Mouse (Mus musculus): ENCODE data around the gene Wnt7a.

The Wnt7a gene

DNA sequence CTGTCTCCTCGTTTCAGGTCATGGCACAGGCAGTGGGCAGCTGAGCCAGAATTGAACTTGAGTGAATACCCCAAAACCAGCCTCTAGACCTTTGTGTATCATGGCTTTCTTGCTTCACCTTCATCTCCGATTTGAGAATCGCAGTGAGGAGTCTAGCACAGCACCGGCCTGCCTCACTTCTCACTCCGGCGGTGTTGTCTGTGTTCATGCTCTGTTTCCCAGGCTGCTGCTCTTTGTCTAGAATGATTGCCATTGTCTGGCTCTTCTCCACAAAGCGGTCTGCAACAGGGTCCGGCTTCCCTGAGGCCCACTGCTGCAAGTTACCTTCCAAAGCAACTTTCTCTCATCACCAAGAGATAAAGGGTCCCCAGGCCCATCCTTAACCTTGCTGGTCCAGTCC lies 79.3 kb downstream of the Wnt7a start:
- DNase-seq = no peak

- no peak for DNase-seq
Observed at GRCm38 (mm10) chr6:91325556-91325955, 85.6 kb downstream of the Wnt7a start.

DNA sequence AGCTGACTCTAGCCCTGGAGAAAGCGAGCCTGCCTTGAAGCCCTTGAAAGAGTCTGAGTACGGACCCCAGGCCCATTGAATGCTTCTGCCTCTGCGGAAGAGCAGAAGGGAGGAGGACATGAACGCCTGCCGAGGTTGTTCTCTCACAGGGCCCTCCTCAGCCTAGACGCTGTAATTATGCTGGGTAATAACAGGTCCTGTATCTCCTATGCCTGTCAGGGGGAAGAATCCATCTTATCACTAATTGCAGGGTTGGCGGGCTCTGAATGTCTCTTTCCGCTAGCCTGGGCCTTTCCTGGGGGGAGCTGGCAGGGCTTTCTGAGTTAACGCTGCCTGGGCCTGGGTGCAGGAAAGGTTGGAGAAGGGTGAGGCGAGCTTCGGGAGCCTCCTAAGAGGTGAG lies 86.4 kb downstream of the Wnt7a start:
- no peak for DNase-seq

GRCm38 (mm10) chr6:91322001-91322772 lies 89.0 kb downstream of the Wnt7a start:
- no peak for DNase-seq

All from lung, postnatal 14 days (tissue).